Mouse (Mus musculus) midbrain, postnatal 0 days (tissue): ENCODE data around the gene Fndc9. TPM values are rescaled to one million over a fixed set of nuclear protein-coding genes. Genes with fewer than 3 reads are reported as not detected.

Experiments
- ATAC-seq: fragments of 200-750 bp; cut with Nextera tagmentation; 2 replicates; pipeline ENCODE4 v1.8.0; 2017; ENCODE audit warnings: moderate number of reproducible peaks, mild to moderate bottlenecking, moderate TSS enrichment, moderate library complexity; ENCODE audit not compliant: low FRiP score
- DNase-seq: peaks from one replicate; pipeline ENCODE4 v3.0.0-alpha.2; 2015; ENCODE audit warnings: low spot score
- H3K27ac ChIP-seq: fragments of 300-500 bp; sonication (generic); 2 replicates; pipeline ENCODE4 v1.5.1; 2014; ENCODE audit warnings: low read depth, mild to moderate bottlenecking, low read length, mixed read lengths
- H3K27me3 ChIP-seq: fragments of 300-500 bp; sonication (generic); 2 replicates; pipeline ENCODE4 v1.6.1; 2014; ENCODE audit warnings: low read length, control low read depth, mixed read lengths; ENCODE audit not compliant: insufficient read depth
- H3K36me3 ChIP-seq: fragments of 300-500 bp; sonication (generic); 2 replicates; pipeline ENCODE4 v1.6.1; 2014; ENCODE audit warnings: low read length, control low read depth, mixed read lengths; ENCODE audit not compliant: insufficient read depth
- H3K4me1 ChIP-seq: fragments of 300-500 bp; sonication (generic); 2 replicates; pipeline ENCODE4 v1.6.1; 2014; ENCODE audit warnings: mild to moderate bottlenecking, control low read depth, antibody characterized with exemption, low read length, mixed read lengths; ENCODE audit not compliant: insufficient read depth
- H3K4me2 ChIP-seq: fragments of 300-500 bp; sonication (generic); 2 replicates; pipeline ENCODE4 v1.6.1; 2014; ENCODE audit warnings: low read depth, mild to moderate bottlenecking, low read length, mixed read lengths; ENCODE audit not compliant: poor library complexity, severe bottlenecking
- H3K4me3 ChIP-seq: fragments of 300-500 bp; sonication (generic); 2 replicates; pipeline ENCODE4 v1.5.1; 2014; ENCODE audit warnings: low read depth, mild to moderate bottlenecking, low read length, moderate library complexity
- H3K9ac ChIP-seq: fragments of 300-500 bp; sonication (generic); replicated peaks from 2 replicates; pipeline ENCODE4 v1.6.1; 2014; ENCODE audit warnings: mild to moderate bottlenecking, low read length, moderate library complexity, mixed read lengths; ENCODE audit not compliant: poor library complexity, severe bottlenecking
- H3K9me3 ChIP-seq: fragments of 300-500 bp; sonication (generic); 2 replicates; pipeline ENCODE4 v1.6.1; 2016; ENCODE audit warnings: low read length, control low read depth
- CTCF ChIP-seq: IDR thresholded peaks from 2 replicates; pipeline ENCODE4 v1.5.1; 2016; ENCODE audit warnings: antibody characterized with exemption, mild to moderate bottlenecking
- WGBS: fragments of 180-500 bp; shearing (Covaris S2); extraction: QIAGEN DNeasy Blood & Tissue Kit; methylation state at CpG from one replicate; pipeline ENCODE4 v1.1.7; 2014; 5-methylcytosine and 5-hydroxymethylcytosine counted together
- polyA plus RNA-seq: library from polyadenylated mRNA; unstranded; fragments of >200 nt; fragmentation: Nextera tagmentation; extraction: Ambion mirVana; gene quantifications from 2 replicates; pipeline ENCODE4 v1.2.1, GENCODE M21; 2015
- total RNA-seq: library from RNA; depleted of rRNA; stranded (reverse); fragments of >200 nt; gene quantifications from 2 replicates; pipeline ENCODE4 v1.2.3, GENCODE M21; 2014

The Fndc9 gene
- total and polyA plus RNA-seq, 2 experiments from 2014 or later, result 12.2 to 18.9 TPM

- no peak overlapping the region for H3K9ac ChIP-seq
- H3K9me3 ChIP-seq, result no peaks in the 10 kb centered on the region
- DNase-seq, result peak; percentile 75
- ATAC-seq, result no peak
- no peak overlapping the region for H3K4me3 ChIP-seq
- H3K4me2 ChIP-seq, result no peak overlapping the region
- H3K4me1 ChIP-seq, result no peaks in the 10 kb centered on the region
- 45% methylated on average over 4 of the region's 4 CpGs for WGBS
- peaks cover 52% of the 10 kb centered on the region for H3K36me3 ChIP-seq
- peak; percentile 66 for TF ChIP-seq CTCF
- H3K27me3 ChIP-seq, result no peaks in the 10 kb centered on the region
- no peak overlapping the region for H3K27ac ChIP-seq
Measured at GRCm38 (mm10) chr11:46236976-46237375, 1.6 kb downstream of the Fndc9 start.

DNA sequence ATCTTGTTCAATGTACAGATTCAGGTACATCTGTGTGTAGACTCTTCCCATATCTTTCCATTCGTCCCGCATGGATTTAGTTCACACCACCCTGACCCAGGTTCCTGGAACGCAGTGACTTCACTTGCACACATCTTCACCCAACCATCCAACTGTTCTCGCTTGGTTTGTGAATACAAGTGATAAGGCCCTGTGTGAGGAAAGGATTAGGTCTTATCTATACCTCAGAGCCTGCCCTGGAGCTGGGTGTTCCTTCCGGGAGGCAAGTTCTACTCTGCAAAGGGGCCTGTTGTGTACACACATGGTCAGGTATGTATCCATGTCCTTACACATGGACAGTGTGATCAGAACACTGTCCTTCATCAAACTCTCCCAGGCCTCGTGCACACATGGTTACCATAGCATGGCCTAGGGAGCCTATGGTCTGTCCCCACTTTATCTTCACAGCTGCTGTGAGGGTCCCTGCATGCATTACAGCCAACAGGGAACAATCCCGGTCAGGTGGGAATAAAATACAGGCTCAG lies 5.9 kb downstream of the Fndc9 start:
- Histone ChIP-seq H3K27ac (no peak overlapping the region), H3K9me3 (no peaks in the 10 kb centered on the region), H3K27me3 (no peaks in the 10 kb centered on the region), H3K9ac (no peak overlapping the region), H3K36me3 (peaks cover 63% of the 10 kb centered on the region), H3K4me1 (no peaks in the 10 kb centered on the region), H3K4me3 (no peak overlapping the region), H3K4me2 (no peak overlapping the region)
- TF ChIP-seq CTCF, result no peak
- WGBS, result 96% methylated on average over 7 of the region's 7 CpGs
- ATAC-seq, result no peak
- no peak for DNase-seq

DNA sequence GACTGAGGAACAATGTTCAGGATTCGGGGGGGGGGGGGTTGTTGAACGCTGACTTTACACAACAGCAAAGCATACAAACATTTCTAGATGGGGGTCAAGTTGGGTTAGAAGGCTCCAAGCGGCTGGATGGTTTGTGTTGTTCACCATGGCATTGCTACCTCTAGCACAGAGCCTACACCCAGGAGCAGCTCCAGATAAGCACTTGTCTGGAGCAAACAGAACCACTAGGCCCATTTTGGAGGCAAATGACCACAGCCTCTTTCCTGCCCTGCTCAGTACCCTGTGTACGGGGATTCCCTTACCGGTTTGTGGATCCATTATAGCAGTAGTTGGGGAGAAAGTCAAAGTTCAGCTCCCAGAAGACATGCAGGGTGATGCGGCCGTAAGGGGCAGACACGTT lies 6.7 kb downstream of the Fndc9 start:
- ATAC-seq (no peak), DNase-seq (no peak)
- Histone ChIP-seq H3K4me3 (no peak overlapping the region), H3K27ac (no peak overlapping the region), H3K9me3 (no peaks in the 10 kb centered on the region), H3K36me3 (peaks cover 70% of the 10 kb centered on the region), H3K9ac (no peak overlapping the region), H3K27me3 (no peaks in the 10 kb centered on the region), H3K4me2 (no peak overlapping the region), H3K4me1 (no peaks in the 10 kb centered on the region)
- TF ChIP-seq CTCF, result no peak
- 93% methylated on average over 8 of the region's 8 CpGs for WGBS

DNA sequence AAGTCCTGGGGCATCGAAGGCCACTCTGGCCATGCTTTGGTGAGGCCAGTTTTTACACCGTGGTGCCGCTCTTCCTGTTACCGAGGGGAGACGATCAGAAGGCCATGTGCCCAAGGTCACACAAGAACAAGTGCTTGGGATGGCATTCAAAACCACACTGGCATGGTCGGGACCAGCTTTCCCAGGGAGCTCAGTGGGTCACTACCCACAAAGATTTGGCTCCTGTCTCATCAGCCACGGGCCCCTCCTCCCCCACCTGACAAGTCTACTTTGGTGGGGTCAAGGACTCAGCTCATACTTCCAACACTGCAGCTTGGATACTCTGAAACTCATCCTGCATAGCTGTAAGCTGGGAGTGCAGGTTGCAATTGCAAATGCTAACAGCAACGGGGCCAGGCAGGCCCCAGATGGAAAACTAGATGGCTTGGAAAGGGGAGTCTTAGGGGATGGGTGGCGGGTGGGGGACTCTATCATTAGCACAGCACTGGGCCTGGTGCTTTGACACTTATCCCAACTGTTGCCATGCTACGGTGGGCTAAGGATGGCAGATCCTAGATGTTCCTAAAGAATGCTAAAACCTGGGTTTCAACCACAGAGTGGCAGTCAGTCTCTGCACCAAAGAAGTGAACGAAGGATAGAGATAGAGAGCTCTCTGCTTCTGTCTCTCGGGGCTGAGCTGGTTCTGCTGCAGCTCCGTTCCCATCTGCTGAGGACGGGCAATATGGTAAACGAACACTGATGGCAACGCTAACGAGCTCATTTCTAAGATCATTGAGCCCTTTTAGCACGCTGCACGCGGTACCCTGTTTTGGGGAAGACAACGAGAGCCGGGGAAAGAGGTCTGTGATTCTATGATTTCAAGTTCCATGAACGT lies 9.6 kb downstream of the Fndc9 start:
- TF ChIP-seq CTCF, result no peak
- Histone ChIP-seq H3K27me3 (no peaks in the 10 kb centered on the region), H3K4me1 (no peaks in the 10 kb centered on the region), H3K4me2 (no peak overlapping the region), H3K4me3 (no peak overlapping the region), H3K36me3 (peaks cover 64% of the 10 kb centered on the region), H3K27ac (no peak overlapping the region), H3K9ac (no peak overlapping the region), H3K9me3 (no peaks in the 10 kb centered on the region)
- ATAC-seq (no peak), DNase-seq (no peak)
- 86% methylated on average over 23 of the region's 23 CpGs for WGBS

DNA sequence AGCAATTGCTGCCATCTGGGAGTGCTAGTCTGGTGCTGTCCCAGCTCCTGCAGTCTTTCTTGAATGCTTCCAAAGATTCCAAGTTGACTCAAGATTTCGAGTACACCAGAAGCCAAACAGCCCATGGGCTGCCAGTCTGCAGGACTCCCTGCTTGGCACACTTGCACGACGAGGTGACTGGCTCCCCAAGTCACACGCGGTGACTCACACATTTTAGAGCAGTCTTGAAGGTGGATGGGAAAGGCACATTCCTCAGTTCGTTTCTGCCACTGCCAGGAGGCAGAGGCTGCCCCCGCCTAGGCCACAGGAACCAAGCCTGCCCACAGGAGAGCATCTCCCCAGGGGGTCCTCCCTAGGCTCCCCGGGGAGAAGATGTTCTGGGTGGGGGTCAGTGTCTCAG lies 10.6 kb downstream of the Fndc9 start:
- H3K4me1 ChIP-seq, result no peaks in the 10 kb centered on the region
- no peak for TF ChIP-seq CTCF
- no peak overlapping the region for H3K9ac ChIP-seq
- WGBS, result 83% methylated on average over 8 of the region's 8 CpGs
- no peaks in the 10 kb centered on the region for H3K27me3 ChIP-seq
- peaks cover 62% of the 10 kb centered on the region for H3K36me3 ChIP-seq
- no peaks in the 10 kb centered on the region for H3K9me3 ChIP-seq
- no peak for ATAC-seq
- no peak overlapping the region for H3K4me3 ChIP-seq
- H3K27ac ChIP-seq, result no peak overlapping the region
- no peak overlapping the region for H3K4me2 ChIP-seq
- no peak for DNase-seq

GRCm38 (mm10) chr11:46246393-46246792 lies 11.1 kb downstream of the Fndc9 start:
- Histone ChIP-seq H3K9ac (no peak overlapping the region), H3K4me3 (no peak overlapping the region), H3K9me3 (no peaks in the 10 kb centered on the region), H3K27ac (no peak overlapping the region), H3K36me3 (peaks cover 61% of the 10 kb centered on the region), H3K4me2 (no peak overlapping the region), H3K4me1 (no peaks in the 10 kb centered on the region), H3K27me3 (no peaks in the 10 kb centered on the region)
- no peak for ATAC-seq
- DNase-seq, result no peak
- TF ChIP-seq CTCF, result no peak
- 82% methylated on average over 7 of the region's 7 CpGs for WGBS
